Mouse (Mus musculus) lung, postnatal 0 days (tissue): ENCODE measurements around the gene Fam120a. TPM values are rescaled to one million over a fixed set of nuclear protein-coding genes. Genes with fewer than 3 reads are reported as not detected.
A peak's percentile ranks its signal among the peaks of the same experiment; 100 is the strongest.

ENCODE experiments used
- ATAC-seq: fragments of 200-750 bp; cut with Nextera tagmentation; 2 replicates; pipeline ENCODE4 v1.8.0; 2017; ENCODE audit warnings: moderate library complexity
- DNase-seq: peaks from one replicate; pipeline ENCODE4 v3.0.0-alpha.2; 2016; ENCODE audit warnings: low spot score
- H3K27ac ChIP-seq: fragments of 300-500 bp; sonication (generic); 2 replicates; pipeline ENCODE4 v1.5.1; 2014; ENCODE audit warnings: antibody characterized with exemption, mild to moderate bottlenecking, low read length, mixed read lengths
- H3K27me3 ChIP-seq: fragments of 300-500 bp; sonication (generic); replicated peaks from 2 replicates; pipeline ENCODE4 v1.6.1; 2014; ENCODE audit warnings: low read length, mixed read lengths; ENCODE audit not compliant: insufficient read depth
- H3K36me3 ChIP-seq: fragments of 300-500 bp; sonication (generic); 2 replicates; pipeline ENCODE4 v1.6.1; 2014; ENCODE audit warnings: low read length, mixed read lengths; ENCODE audit not compliant: insufficient read depth
- H3K4me1 ChIP-seq: fragments of 300-500 bp; sonication (generic); 2 replicates; pipeline ENCODE4 v1.6.1; 2014; ENCODE audit warnings: antibody characterized with exemption, low read depth, low read length, mixed read lengths; ENCODE audit not compliant: insufficient read depth
- H3K4me2 ChIP-seq: fragments of 300-500 bp; sonication (generic); replicated peaks from 2 replicates; pipeline ENCODE4 v1.6.1; 2014; ENCODE audit warnings: low read depth, mild to moderate bottlenecking, low read length, moderate library complexity, mixed read lengths
- H3K4me3 ChIP-seq: fragments of 300-500 bp; sonication (generic); 2 replicates; pipeline ENCODE4 v1.5.1; 2014; ENCODE audit warnings: low read depth, low read length
- H3K9ac ChIP-seq: fragments of 300-500 bp; sonication (generic); replicated peaks from 2 replicates; pipeline ENCODE4 v1.6.1; 2014; ENCODE audit warnings: low read depth, mild to moderate bottlenecking
- H3K9me3 ChIP-seq: fragments of 300-500 bp; sonication (generic); 2 replicates; pipeline ENCODE4 v1.6.1; 2016; ENCODE audit warnings: low read length, mixed read lengths
- CTCF ChIP-seq: IDR thresholded peaks from 2 replicates; pipeline ENCODE4 v1.5.1; 2016; ENCODE audit warnings: antibody characterized with exemption, mild to moderate bottlenecking
- EP300 ChIP-seq: IDR thresholded peaks from 2 replicates; pipeline ENCODE4 v1.6.1; 2016; ENCODE audit warnings: antibody characterized with exemption, mild to moderate bottlenecking, control low read depth
- WGBS: fragments of 180-500 bp; shearing (Covaris S2); extraction: QIAGEN DNeasy Blood & Tissue Kit; methylation state at CpG from one replicate; pipeline ENCODE4 v1.1.7; 2014; 5-methylcytosine and 5-hydroxymethylcytosine counted together
- polyA plus RNA-seq: library from polyadenylated mRNA; unstranded; fragments of >200 nt; fragmentation: Nextera tagmentation; extraction: Ambion mirVana; gene quantifications from 2 replicates; pipeline ENCODE4 v1.2.1, GENCODE M21; 2015

The Fam120a gene
- polyA plus RNA-seq, 1 experiment from 2014 or later: 19.4 TPM

DNA sequence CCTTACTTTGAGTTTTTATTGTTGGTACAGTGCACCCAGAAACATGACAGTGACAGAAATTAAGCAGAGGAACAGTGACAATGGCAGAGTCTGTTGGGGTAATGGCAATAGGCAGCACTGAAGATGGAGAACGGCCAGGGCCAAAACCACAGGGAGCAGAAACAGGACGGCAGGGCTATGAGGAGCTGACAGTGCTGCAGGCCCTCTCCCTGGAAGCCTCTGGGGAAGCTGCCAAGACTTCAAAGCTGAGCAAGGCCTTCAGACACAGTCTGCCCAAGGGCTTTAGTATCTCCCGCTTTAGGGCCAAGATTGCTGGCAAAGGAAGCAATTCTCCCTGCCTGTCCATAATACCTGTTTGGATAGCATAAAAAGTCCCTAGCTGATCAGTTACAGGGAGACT, 33.9 kb upstream of the Fam120a start:
- TF ChIP-seq EP300 (no peak), CTCF (no peak)
- Histone ChIP-seq H3K36me3 (no peaks in the 10 kb centered on the region), H3K9ac (no peak overlapping the region), H3K27me3 (no peaks in the 10 kb centered on the region), H3K9me3 (no peaks in the 10 kb centered on the region), H3K4me1 (no peaks in the 10 kb centered on the region), H3K27ac (no peak overlapping the region), H3K4me2 (no peak overlapping the region), H3K4me3 (no peak overlapping the region)
- DNase-seq (no peak), ATAC-seq (no peak)
- WGBS: 56% methylated on average over 3 of the region's 3 CpGs

DNA sequence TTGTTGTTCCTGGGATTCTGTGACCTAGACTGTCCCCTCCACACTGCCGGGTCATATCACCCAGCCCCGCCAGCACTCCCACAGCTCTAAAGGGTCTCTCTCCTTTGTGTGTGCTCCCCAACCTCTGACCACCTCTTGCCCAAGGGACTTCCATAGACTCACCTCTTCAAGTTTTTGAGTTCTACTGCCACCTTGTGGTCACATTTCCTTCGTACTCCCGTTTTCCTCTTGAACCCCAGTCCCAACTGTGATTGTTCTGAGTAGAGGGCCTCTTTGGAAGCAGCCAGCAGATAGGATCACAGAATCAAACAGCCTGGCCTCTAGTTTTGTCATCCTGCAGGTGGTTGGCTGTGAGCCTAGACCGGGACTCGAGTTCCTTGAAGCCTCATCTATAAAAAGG, 30.8 kb upstream of the Fam120a start:
- Histone ChIP-seq H3K4me2 (no peak overlapping the region), H3K27ac (no peak overlapping the region), H3K4me1 (no peaks in the 10 kb centered on the region), H3K9ac (no peak overlapping the region), H3K4me3 (no peak overlapping the region), H3K36me3 (no peaks in the 10 kb centered on the region), H3K9me3 (no peaks in the 10 kb centered on the region), H3K27me3 (no peaks in the 10 kb centered on the region)
- DNase-seq (peak; percentile 84), ATAC-seq (peak; percentile 64)
- TF ChIP-seq CTCF (peak; percentile 83), EP300 (no peak)
- WGBS: 11% methylated on average over 6 of the region's 6 CpGs

DNA sequence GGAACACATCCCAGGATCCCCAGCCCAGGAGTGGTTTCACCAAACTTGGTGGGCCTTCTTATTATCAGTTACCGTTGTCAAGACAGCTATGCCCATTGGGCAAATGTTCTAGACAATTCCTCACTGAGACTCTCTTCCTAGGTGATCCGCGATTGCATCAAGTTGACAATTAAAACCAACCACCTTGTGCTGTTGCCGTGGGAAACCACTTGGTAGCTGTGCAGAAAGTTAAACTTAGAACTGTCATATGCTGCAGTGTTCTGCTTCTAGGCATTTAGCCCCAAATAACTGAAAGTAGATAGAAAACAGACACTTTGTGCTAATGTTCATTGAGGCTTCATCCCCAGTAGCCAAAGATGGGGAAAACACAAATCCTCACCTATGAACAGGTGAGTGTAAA, 28.9 kb upstream of the Fam120a start:
- ATAC-seq (no peak), DNase-seq (no peak)
- WGBS: 79% methylated on average over 4 of the region's 4 CpGs
- Histone ChIP-seq H3K9me3 (no peaks in the 10 kb centered on the region), H3K4me1 (no peaks in the 10 kb centered on the region), H3K4me2 (no peak overlapping the region), H3K36me3 (no peaks in the 10 kb centered on the region), H3K4me3 (no peak overlapping the region), H3K27me3 (no peaks in the 10 kb centered on the region), H3K27ac (no peak overlapping the region), H3K9ac (no peak overlapping the region)
- no peak for TF ChIP-seq CTCF
- TF ChIP-seq EP300: no peak

DNA sequence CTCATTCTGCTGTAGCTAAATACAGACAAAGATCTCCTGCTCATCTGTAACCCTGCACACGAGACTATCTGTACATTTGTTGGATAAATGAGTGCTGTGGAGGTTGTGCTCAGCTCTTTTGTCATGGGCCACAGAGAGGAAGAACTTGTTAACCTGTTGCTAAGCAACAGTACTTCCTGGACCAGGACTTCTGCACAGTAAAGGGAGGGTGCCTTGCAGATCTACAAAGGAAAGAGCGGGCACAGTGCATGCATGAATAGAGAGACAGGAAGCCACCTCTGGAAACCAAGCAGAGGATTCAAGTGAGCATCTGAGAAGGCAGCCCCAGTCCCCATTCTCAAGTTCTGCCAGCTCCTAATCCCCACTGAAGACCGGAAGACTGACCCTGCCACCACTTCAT, 27.1 kb upstream of the Fam120a start:
- DNase-seq: peak; percentile 49
- Histone ChIP-seq H3K4me3 (no peak overlapping the region), H3K9me3 (no peaks in the 10 kb centered on the region), H3K27me3 (no peaks in the 10 kb centered on the region), H3K36me3 (no peaks in the 10 kb centered on the region), H3K4me2 (no peak overlapping the region), H3K27ac (no peak overlapping the region), H3K4me1 (no peaks in the 10 kb centered on the region), H3K9ac (no peak overlapping the region)
- 22% methylated on average over 3 of the region's 3 CpGs for WGBS
- TF ChIP-seq EP300: no peak
- TF ChIP-seq CTCF: no peak
- ATAC-seq: peak; percentile 43; the same call in 1 of the 2 replicates

DNA sequence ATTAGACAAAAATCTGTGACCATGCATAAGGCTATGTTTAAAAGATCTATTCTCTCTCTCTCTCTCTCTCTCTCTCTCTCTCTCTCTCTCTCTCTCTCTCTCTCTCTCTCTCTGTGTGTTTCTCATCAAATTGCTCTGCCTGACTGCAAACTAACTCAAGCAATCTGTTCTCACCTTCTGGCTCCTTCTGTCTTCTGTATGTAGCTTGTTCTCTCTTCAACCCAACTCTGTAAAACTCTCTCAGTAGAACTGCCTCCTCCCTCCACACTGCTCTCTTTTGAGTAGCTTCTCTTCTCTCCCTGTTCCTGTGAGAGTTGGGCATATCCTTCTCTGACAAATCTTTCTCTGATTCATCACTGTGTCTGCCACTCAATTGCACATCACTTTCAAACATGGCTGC, 25.1 kb upstream of the Fam120a start:
- Histone ChIP-seq H3K9ac (no peak overlapping the region), H3K4me1 (no peaks in the 10 kb centered on the region), H3K27me3 (no peaks in the 10 kb centered on the region), H3K4me2 (no peak overlapping the region), H3K27ac (no peak overlapping the region), H3K9me3 (no peaks in the 10 kb centered on the region), H3K4me3 (no peak overlapping the region), H3K36me3 (no peaks in the 10 kb centered on the region)
- DNase-seq (no peak), ATAC-seq (no peak)
- no peak for TF ChIP-seq EP300
- no peak for TF ChIP-seq CTCF

DNA sequence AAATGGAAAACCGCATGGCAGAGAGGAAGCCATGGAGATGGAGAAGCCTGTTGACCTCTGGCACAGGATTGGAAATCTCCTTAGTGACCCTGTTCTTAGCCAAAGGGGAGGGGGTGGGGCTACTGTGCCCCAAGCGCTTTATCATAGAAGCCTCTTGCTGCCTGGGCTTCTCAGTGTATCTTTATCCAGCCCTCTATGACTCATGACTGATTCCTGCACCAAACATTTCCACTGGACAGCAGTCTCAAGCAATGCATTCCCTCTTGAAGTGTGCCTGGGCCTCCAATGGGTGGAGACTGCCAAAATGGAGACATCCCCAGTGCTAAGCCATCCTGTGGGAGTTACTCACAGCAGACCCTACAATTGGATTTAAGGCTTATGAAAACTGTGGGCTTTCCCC, 22.3 kb upstream of the Fam120a start:
- no peaks in the 10 kb centered on the region for H3K36me3 ChIP-seq
- 70% methylated on average over 2 of the region's 2 CpGs for WGBS
- H3K9ac ChIP-seq: no peak overlapping the region
- no peak overlapping the region for H3K27ac ChIP-seq
- no peaks in the 10 kb centered on the region for H3K9me3 ChIP-seq
- ATAC-seq: no peak
- H3K4me2 ChIP-seq: no peak overlapping the region
- TF ChIP-seq CTCF (no peak), EP300 (no peak)
- H3K27me3 ChIP-seq: no peaks in the 10 kb centered on the region
- DNase-seq: no peak
- no peaks in the 10 kb centered on the region for H3K4me1 ChIP-seq
- H3K4me3 ChIP-seq: no peak overlapping the region

DNA sequence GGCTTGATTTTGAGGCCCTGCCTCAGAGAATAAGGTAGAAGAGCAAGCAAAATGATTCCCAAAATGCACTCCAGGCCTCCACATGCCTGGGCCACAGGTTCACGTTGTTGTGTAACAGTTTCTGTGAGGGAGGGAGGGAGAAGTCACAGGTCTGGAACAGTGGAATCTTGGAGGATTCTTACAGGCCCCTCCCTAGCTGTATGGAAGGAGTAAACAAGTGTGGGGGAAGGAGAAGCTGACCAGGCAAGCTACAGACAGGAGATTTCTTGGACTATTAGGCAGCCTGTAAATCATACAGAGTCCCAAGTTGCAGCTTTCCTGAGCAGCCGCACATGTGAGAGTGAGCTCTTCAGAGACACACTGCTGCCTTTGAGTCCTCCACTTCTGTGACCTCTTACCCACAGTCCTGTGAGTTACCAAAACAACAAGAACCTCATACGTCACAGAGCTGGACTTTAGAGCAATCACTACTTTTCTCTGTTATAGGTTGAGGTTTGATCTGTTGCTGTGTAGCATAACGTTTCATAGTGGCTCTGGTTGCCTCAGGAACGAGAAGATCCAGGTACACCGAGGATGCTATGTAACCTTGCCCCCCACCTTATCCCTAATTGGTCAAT, 14.8 kb upstream of the Fam120a start:
- peak; percentile 80 for ATAC-seq
- DNase-seq: peak; percentile 77
- WGBS: 58% methylated on average over 6 of the region's 6 CpGs
- Histone ChIP-seq H3K9ac (no peak overlapping the region), H3K4me1 (no peaks in the 10 kb centered on the region), H3K27ac (peak overlapping the region; percentile 57; the same call in 1 of the 2 replicates), H3K36me3 (no peaks in the 10 kb centered on the region), H3K4me2 (no peak overlapping the region), H3K9me3 (no peaks in the 10 kb centered on the region), H3K4me3 (no peak overlapping the region), H3K27me3 (no peaks in the 10 kb centered on the region)
- TF ChIP-seq CTCF (no peak), EP300 (peak; percentile 63)
